Mouse (Mus musculus) urinary bladder, postnatal 36 days (tissue): ENCODE measurements around the gene Rpl29.
A peak's percentile ranks its signal among the peaks of the same experiment; 100 is the strongest.

Experiments used
- DNase-seq, 2 experiments: peaks; one replicate each; pipeline ENCODE4 v3.0.0; 2022; ENCODE audit warnings: low spot score in 2 of 2, mixed read lengths in 1 of 2

Rpl29 gene

DNA sequence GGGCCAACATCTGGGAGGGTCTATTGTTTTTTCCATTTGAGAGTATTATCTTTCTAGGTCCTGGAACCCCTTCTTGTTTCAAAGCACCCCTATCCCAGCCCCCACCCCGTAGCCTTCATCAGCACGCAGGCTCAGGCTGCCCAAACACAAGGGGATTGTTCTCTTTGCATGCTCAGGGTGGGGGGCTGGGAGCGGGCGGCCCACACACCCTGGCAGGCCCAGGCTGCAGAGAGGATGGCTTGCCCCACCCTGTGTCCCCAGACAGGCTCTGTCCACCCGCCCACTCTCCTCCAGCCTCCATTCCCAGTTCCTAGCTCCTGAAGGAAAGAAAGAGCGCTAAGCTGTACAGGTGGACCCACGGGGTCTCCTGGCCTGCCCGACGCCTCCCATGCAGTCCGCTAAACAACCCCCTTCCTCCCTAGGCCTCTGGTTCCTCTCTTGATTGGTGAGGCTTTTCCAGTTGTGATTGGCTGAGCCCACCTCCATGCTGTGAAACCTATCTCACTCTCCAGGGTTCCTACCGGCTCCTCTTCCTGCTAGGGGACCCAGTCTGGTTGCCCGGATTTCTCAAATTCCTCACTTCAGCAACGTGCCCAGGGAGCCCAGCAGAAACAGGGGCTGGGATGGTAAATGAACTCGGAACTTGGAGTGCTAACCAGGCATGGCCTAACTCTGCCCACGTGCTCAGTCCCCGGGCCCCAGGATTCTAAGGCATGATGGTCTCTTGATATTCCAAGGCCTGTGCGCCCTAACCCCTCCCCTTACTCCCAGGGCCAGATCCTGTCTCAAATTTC is 25.8 kb downstream of the Rpl29 start:
- no peak for DNase-seq

- no peak for DNase-seq
These were observed 27.3 kb downstream of the Rpl29 start for GRCm38 (mm10) chr9:106456325-106457162.

GRCm38 (mm10) chr9:106457163-106457559 is 27.9 kb downstream of the Rpl29 start:
- DNase-seq: no peak

DNA sequence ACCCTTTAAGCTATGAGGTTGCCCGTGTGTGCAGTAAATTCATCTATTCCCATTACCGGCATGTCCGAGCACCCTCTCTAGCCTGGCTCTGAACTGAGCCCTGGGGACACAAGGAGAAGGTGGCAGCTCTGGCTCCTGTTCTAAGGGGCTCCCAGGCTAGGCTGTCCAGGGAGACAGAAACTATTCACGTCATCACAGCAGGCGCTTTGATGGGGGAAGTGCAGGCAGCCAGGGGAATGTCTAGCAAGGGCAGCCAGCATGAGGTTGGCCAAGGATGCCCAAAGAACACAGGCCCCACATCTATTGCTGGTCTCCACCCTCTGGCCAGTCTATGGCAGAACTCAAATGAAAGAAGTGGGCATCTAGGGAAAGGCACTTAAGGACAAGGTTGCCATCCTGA is 28.7 kb downstream of the Rpl29 start:
- no peak for DNase-seq

DNA sequence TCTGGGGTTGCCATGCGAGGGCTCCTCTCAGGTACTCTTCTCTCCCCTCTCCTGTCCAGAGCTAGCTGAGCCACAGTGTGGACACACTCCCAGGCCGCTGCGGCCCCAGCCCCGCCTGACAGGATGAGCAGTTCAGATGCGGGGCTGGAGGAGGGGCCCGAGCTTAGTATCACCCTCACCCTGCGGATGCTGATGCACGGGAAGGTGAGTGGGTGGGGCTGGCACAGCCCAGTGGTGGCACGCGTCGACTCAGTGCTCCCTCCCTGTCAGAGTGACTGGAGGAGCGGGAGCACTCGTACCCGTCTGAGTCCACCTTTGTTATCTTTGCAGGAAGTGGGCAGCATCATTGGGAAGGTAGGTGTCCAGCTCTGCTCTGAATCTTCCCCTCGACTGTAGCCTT is 30.7 kb downstream of the Rpl29 start:
- no peak for DNase-seq

DNA sequence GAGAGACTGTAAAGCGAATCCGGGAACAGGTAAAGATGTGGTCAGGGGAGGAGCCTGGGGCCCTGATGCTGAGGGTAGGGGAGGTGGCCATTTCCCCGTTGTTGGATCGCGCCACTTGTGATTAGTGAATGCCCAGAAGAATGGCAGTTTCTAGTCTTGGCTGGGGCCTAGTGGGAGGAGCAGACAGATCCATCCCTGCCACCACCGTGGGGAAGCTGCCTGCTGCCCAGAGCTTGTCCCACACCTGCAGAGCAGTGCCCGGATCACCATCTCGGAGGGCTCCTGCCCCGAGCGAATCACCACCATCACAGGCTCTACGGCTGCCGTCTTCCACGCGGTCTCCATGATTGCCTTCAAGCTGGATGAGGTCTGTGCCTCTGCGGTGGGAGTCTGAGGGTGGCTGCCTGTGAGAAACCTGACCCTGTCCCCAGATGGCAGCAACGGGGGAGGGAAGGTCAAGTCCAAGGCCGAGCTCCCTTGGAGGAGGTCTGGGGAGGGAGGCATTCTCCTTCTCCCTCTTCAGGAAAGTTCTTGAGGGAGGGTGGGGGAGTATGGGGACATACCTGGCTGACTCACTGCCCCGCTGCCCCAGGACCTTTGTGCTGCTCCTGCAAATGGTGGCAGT is 31.3 kb downstream of the Rpl29 start:
- no peak for DNase-seq

GRCm38 (mm10) chr9:106461026-106461415 is 31.8 kb downstream of the Rpl29 start:
- no peak for DNase-seq

- DNase-seq: no peak
These were observed 32.6 kb downstream of the Rpl29 start for GRCm38 (mm10) chr9:106461641-106462429.

GRCm38 (mm10) chr9:106462430-106462800 is 33.2 kb downstream of the Rpl29 start:
- no peak for DNase-seq

- no peak for DNase-seq
These were observed 34.1 kb downstream of the Rpl29 start for GRCm38 (mm10) chr9:106463122-106464063.

DNA sequence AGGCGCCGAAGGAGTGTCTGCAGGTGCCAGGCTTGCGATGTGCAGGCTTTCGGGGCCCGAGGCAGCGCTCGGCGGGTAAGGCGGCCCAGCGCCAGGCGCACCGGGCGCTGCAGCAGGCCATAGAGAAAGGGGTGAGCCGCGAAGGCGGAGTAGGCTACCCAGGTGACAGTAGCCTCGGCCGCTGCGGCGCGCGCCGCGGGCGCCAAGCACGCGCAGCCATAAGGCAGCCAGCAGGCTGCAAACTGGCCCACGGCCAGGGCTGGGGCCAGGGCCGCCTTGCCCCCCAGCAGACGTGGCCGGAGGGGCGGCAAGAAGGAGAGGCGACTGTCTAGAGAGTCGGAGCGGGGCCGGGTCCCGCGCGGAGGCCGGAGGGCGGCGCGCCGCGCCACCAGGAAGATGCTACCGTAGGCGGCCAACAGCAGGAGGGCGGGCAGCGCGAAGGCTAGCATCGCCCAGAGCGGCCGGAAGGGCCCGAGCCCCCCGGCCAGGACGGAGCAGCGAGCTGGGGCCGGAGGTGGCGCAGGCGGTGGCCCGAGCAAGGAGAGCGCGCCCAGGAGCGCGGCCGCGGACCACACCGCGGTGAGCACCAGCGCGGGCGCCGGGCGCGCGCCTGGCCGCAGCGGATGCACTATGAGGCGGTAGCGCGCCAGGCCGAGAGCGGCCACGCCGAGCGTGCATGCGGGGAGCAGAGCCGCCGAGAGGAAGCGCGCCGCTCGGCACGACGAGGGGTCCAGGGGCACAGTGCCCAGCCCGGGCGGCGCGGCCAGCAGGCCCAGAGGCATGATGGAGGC is 35.7 kb downstream of the Rpl29 start:
- DNase-seq: no peak

DNA sequence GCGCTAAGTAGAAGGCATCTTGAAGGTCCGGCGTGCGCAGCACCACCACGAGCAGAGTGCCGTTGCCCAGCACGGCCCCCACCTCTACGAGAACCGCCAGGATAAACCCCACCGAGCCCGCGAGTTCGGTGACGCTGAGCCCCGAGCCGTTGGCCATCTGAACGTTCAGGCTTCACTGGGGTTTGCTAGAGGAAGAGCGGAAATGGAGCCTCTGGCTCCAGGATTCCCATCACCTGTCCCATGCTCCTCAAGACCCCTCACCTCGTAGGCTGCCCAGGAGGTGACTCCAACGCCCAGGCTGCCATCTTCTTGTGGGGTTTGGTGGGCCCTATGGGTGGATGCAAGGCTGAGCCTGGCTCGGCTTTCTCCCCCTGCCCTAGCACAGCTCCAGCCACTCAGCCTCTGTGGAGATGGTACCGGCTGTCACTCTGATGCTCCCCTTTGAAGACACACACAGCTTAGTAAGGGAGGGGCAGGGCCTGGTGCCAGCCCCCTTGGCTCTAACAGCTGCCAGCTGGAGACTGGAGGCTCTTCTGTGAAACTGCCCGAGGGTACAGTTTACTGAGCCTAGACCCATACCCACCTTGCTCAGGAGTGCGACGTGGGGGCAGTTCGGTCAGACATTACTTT is 36.4 kb downstream of the Rpl29 start, which contains the start of gene Gpr62:
Gene Gpr62 (minus strand): TSS at position 368 of the 630 bp plus-strand sequence.
- no peak for DNase-seq

GRCm38 (mm10) chr9:106466721-106467120 is 37.5 kb downstream of the Rpl29 start:
- DNase-seq: no peak

GRCm38 (mm10) chr9:106467746-106468145 is 38.5 kb downstream of the Rpl29 start:
- DNase-seq: no peak

DNA sequence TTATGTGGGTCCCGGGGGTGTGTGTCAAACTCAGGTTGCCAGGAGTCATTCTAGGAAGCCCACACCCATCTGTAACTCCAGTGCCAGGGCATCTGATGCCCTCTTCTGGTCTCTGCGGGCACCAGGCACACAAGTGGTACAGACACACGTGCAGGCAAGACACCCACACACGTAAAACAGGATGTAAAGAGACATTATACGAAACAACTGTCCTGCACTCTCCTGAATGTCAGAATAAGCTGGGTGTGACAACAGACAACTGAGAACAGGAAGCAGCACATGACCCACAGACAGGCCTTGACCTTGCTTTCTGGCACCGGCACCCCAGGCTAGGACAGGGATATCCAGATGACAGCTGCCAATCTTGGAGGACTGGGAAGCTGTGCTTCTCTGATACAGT is 40.1 kb downstream of the Rpl29 start:
- no peak for DNase-seq

DNA sequence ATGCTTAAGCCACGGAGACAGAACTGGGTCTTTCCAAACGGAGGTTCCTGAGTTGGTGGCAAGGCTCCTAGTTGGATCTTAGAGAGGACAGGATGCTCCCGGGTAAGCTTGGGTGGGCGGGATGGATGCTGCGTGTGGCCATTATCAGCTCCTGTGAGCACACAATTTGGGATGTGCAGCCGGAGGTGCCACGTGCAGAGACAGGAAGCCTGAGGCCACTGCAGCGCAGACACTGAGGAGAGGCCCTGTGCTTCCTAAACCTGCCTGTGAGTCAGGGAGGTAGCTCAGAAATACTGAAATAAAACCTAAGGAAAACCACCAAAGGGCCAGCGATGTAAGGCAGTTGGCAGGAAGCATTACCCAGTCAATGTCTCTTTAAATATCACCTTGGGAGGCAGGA is 40.5 kb downstream of the Rpl29 start:
- no peak for DNase-seq

DNA sequence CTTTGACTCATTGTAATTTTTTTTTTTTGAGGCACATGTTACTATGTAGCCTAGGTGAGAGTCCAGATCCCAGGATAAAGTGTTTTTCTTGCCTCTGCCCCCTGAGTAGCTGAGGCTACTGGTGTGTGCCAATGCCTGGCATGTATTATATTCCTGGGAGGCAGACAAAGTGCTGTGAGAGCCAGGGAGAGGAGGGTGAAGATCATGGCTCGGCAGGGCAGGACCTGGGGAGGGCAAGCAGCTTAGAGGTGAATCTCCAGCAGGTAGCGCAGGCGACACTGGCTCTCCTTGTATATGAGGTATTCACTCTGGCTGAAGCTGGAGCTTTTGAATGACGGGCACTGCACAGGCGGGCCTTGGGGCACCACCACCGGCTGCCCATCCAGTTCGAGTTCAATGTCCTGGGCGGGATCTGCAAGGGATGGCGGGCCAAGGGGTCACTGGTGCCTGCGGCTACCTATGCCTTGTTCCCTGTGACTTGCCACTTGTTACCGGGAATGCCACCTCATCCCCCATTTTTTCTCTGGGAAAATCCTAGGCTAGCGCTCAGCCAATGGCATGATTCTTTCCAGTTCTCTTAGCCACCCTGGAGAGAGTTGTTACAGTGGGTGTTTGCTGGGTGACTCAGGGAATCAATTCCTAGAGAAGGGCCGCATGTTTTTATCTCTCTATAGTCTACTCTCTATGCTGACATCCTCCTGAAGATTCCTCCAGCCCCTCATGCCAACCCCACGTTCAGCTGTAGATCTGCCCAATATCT is 41.9 kb downstream of the Rpl29 start:
- no peak for DNase-seq

DNA sequence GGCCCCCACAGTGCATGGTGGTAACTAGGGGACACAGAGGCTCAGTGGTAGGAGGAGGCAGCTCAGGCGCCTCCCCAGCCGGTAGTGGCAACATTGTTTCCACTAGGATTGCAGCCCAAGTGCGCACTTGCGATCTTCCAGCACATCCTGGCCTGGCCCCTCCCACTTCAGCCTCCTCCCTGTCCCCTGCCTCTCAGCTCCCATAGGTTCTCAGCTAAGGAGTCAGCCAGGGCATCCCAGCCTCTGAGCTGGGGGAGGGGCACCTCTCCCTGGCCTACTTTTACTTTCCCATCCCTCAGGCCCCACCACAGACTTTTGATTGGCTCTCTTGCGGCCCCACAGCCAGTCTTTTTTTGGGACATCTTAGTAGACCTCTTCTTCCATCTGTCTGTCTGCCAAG is 42.6 kb downstream of the Rpl29 start:
- DNase-seq: peak in 1 of 2 experiments; percentile 59

GRCm38 (mm10) chr9:106472321-106472720 is 43.1 kb downstream of the Rpl29 start:
- no peak for DNase-seq
